Mouse (Mus musculus) testis, adult 2 months (tissue): ENCODE measurements at regions not wholly inside any gene's neighbourhood (a gene's known extent, or its start where the extent isn't known, plus 50 kb on each side); places are given as distances from the start of the nearest gene placed in this dataset.

ENCODE experiments used
- CTCF ChIP-seq: fragments of 200-500 bp; IDR thresholded peaks from 2 replicates; pipeline ENCODE4 v1.5.1; 2012; ENCODE audit warnings: low read depth, mild to moderate bottlenecking, inconsistent platforms, low read length, moderate library complexity; ENCODE audit not compliant: control insufficient read depth, insufficient read depth, insufficient replicate concordance
- POLR2A ChIP-seq: fragments of 200-500 bp; IDR thresholded peaks from 2 replicates; pipeline ENCODE4 v1.6.1; 2012; ENCODE audit warnings: low read depth, mild to moderate bottlenecking, inconsistent platforms, low read length, moderate library complexity; ENCODE audit not compliant: control insufficient read depth

DNA sequence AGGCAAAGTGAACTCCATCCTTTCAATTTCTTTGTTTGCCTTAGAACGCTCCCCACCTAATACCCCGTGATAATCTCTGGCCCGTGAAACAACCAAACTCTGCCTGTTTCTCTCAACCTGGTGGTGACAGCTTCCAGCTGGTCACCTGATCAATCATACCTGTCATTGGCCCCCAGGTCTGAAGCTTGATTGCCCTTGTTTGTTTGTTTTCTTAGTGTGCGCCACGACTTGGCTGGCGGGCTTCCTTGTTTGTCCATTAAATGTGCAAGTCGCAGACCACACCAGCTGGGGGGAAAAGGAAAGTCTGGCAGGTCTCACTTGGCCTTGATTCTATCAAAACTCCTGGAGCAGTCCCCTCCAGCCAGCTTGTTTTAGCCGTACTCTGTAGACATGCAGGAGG, 666.1 kb downstream of the Kcnj2 start:
- TF ChIP-seq CTCF (no peak), POLR2A (no peak)
